Mouse (Mus musculus) hindlimb bud, embryonic 11.5 days (tissue): Measurements from ENCODE around the gene Creb3l1.

Experiments
- DNase-seq: peaks from one replicate; pipeline ENCODE4 v3.0.0-alpha.2; 2012; ENCODE audit warnings: low read depth, low spot score; ENCODE audit errors: extremely low spot score

Gene Creb3l1

GRCm38 (mm10) chr2:92024274-92024672, at the start of gene Creb3l1:
TSS of gene Creb3l1 (minus strand) at chr2:92024502.
- no peak for DNase-seq

- DNase-seq = no peak
Observed at GRCm38 (mm10) chr2:92071143-92071542, 46.8 kb upstream of the Creb3l1 start.

- no peak for DNase-seq
Observed at GRCm38 (mm10) chr2:92069630-92070029, 45.3 kb upstream of the Creb3l1 start.

- no peak for DNase-seq
Observed at GRCm38 (mm10) chr2:92067600-92067999, 43.3 kb upstream of the Creb3l1 start.

GRCm38 (mm10) chr2:92066899-92067298, 42.6 kb upstream of the Creb3l1 start:
- no peak for DNase-seq

- DNase-seq = no peak
Observed at GRCm38 (mm10) chr2:92065938-92066337, 41.6 kb upstream of the Creb3l1 start.

GRCm38 (mm10) chr2:92065269-92065888, 41.1 kb upstream of the Creb3l1 start:
- no peak for DNase-seq

GRCm38 (mm10) chr2:92063106-92063505, 38.8 kb upstream of the Creb3l1 start:
- no peak for DNase-seq

- no peak for DNase-seq
Observed at GRCm38 (mm10) chr2:92061337-92061736, 37.0 kb upstream of the Creb3l1 start.

GRCm38 (mm10) chr2:92060291-92060690, 36.0 kb upstream of the Creb3l1 start:
- DNase-seq = no peak

GRCm38 (mm10) chr2:92059481-92060220, 35.3 kb upstream of the Creb3l1 start:
- DNase-seq = no peak

- DNase-seq = no peak
Observed at GRCm38 (mm10) chr2:92058936-92059335, 34.6 kb upstream of the Creb3l1 start.

GRCm38 (mm10) chr2:92058469-92058868, 34.2 kb upstream of the Creb3l1 start:
- peak; percentile 75 for DNase-seq

GRCm38 (mm10) chr2:92056760-92057159, 32.5 kb upstream of the Creb3l1 start:
- DNase-seq = no peak

- DNase-seq = peak; percentile 49
Observed at GRCm38 (mm10) chr2:92055831-92056236, 31.5 kb upstream of the Creb3l1 start.

- DNase-seq = peak; percentile 81
Observed at GRCm38 (mm10) chr2:92055101-92055813, 31.0 kb upstream of the Creb3l1 start.

- DNase-seq = no peak
Observed at GRCm38 (mm10) chr2:92052754-92053153, 28.5 kb upstream of the Creb3l1 start.

- no peak for DNase-seq
Observed at GRCm38 (mm10) chr2:92052188-92052587, 27.9 kb upstream of the Creb3l1 start.

GRCm38 (mm10) chr2:92048034-92048690, 23.9 kb upstream of the Creb3l1 start:
- no peak for DNase-seq

GRCm38 (mm10) chr2:92047601-92048000, 23.3 kb upstream of the Creb3l1 start:
- DNase-seq = no peak

GRCm38 (mm10) chr2:92043285-92043684, 19.0 kb upstream of the Creb3l1 start:
- no peak for DNase-seq
